Mouse (Mus musculus): ENCODE data around the gene Ubac2.

Gene Ubac2

GRCm38 (mm10) chr14:121965461-121965860 lies 87.0 kb downstream of the Ubac2 start:
- no peak for DNase-seq (ENCODE audit: low read depth, low spot score)

GRCm38 (mm10) chr14:121967095-121967494 lies 88.7 kb downstream of the Ubac2 start:
- no peak for DNase-seq (ENCODE audit: low read depth, low spot score)

DNA sequence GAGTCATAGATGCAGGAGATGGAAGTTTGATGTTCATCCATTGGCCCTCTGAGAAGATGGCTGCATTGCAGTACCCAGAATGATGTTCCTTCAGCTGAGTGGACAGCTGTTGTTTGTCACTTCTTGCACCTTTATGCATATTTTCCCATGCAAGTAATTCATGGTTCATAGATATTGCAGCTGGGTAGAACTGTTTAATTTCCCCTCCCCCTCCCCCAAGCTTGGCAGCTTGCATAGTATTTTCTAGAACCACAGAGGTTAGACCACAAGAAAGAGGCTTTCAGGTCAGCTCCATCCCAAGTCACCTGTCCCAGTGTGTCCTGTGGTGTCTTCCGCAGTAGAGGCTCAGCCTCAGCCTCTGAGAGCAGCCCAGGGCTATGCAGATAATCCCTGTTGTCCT lies 92.0 kb downstream of the Ubac2 start:
- no peak for DNase-seq (ENCODE audit: low read depth, low spot score)

GRCm38 (mm10) chr14:121973114-121973513 lies 94.7 kb downstream of the Ubac2 start:
- DNase-seq (ENCODE audit: low read depth, low spot score): no peak

GRCm38 (mm10) chr14:121981531-121981930 lies 103.1 kb downstream of the Ubac2 start:
- DNase-seq (ENCODE audit: low read depth, low spot score): no peak

DNA sequence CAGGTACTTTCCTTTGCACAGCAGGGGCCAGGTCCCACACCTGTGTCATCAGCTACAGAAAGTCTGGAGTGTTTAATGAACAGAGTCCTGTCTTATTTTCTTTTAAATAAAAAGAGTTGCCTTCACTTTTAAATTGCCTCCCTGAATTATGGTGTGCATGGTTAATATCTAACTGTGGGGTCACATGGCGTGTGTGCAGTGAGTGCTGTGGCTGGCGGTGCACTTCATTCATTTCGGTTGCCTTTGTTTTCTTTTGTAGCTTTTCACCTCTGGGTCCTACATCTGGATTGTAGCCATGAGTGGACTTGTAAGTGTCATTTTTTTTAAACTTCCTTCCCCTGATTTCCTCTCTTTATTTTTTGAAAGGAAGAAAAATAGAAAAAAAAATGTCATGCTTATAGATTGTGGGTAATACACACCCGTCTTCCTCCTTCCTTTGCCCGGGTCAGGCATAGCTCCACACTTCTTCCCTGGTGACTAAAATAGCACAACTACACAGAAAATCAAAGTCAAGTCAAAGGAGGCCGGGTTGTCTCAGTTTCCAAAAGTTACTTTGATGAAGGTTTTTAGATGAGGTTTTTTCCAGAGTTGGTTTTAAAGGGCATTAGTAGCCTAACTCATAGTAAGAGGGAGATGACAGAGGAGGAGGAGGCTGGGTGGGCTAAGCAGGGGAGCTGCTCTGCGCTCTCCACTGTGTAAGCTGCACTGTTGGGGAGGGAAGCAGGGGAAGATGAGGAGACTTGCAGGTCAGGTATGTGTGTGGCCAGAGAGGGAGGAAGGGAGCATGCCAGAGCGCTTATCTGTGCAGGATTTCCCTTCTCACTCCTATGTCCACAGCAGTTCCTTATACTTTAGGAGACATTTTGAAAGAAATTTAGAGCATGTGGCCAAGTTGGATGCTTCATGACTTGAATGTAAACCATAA lies 104.9 kb downstream of the Ubac2 start:
- no peak for DNase-seq (ENCODE audit: low read depth, low spot score)

DNA sequence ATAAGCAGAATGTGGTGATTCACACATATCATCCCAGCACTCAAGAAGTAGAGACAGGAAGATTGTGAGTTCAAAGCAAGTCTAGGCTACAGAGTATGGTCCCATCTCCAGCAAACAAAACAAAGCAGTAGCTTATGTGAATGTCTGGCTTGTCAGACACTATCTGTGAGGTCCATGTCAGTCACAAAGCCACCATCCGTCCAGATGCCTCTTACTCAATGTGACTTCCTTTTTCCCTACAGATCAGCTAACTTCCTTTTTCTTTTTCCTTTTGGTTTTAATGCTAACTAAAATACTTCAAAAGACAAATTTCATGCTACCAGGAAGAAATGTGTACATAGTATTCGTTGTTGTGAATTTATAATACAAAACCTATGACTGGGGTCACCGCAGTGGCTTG lies 107.1 kb downstream of the Ubac2 start:
- DNase-seq (ENCODE audit: low read depth, low spot score): no peak

DNA sequence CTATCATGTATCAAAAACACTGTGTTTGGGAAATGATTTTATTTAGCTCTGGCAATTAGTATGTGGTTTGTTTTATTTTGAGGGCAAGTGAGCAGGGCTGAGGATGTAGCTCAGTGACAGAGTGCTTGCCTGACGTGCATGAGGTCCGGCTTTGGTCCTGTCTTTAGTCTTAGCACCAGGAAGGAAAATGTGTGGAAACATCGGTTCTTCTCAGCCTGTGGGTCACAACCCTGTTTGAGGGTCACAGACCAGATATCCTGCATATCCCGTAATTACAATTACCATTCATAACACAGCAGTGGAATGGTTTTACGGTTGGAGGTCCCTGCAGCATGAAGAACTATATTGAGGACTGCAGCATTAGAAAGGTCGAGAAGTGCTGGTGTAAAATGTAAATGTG lies 107.6 kb downstream of the Ubac2 start:
- DNase-seq (ENCODE audit: low read depth, low spot score): no peak

DNA sequence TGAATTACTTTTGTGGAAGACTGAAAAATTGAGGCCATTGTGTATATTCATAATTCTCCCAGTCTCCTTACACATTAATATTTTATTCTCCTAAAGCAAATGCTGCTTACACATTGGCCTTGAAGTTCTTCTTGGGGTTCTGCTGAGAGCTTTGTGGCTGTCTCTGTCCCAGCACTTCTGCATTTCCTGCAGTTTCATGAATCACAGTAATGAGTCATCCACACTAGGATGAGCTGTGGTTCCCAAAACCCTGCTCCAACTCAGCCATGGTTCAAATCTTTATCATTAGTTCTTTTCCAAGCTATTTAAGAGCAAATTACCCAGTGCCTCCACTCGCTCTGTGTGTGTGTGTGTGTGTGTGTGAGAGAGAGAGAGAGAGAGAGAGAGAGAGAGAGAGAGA lies 108.9 kb downstream of the Ubac2 start:
- no peak for DNase-seq (ENCODE audit: low read depth, low spot score)

GRCm38 (mm10) chr14:121987691-121988090 lies 109.3 kb downstream of the Ubac2 start:
- DNase-seq (ENCODE audit: low read depth, low spot score): no peak

DNA sequence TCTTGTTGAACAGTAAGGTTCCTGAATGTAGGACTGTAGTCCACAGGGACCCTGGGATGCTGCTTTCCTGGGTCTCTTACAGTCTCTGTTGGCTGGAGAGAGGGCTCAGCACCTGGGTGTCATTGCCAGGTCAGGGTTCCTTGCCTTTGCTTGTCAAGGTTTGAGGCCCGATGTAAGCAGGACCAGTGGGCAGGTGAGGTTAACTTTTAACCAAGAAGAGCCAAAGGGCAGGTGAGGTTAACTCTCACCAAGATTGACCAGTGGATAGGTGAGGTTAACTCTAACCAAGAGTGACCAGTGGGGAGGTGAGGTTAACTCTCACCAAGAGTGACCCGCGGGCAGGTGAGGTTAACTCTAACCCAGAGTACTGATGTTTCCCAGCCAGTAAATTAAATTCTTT lies 110.9 kb downstream of the Ubac2 start:
- no peak for DNase-seq (ENCODE audit: low read depth, low spot score)

DNA sequence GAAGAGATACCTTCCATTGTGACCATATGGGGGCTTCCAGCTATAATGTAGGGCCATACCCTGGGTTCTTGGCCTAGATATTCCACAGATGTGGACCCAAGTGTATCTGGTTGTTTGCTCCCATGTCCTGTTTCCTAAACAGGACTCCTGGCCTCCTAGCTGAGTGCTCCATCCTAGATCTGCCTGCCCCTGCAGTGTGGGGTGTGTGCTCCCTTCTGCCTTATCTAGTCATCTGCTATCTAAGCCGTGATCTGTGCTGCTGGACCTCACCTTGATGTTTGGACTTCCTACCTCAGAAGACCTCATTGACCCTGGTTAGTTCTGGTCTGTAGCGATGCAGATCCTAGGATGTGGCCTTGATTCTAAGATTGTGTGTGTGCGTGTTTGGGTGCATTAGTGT lies 111.4 kb downstream of the Ubac2 start:
- DNase-seq (ENCODE audit: low read depth, low spot score): no peak

DNA sequence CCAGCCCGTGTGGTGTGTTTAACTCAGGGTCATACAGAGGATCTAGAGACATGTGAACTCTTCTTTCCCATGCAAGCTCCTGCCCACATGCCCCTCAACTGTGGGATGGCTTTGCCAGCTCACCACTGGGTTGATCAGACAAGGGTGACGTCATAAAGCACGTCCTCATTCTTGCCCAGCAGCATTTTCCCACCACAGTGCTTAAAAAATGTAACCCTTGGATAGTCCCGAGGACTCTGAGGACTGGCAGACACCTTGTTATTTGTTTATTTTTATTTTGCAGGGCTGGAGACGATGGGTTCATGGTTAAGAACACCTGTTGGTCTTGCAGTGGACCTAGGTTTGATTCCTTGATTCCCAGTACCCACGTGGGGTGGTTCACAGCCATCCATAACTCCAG lies 112.5 kb downstream of the Ubac2 start:
- DNase-seq (ENCODE audit: low read depth, low spot score): no peak

DNA sequence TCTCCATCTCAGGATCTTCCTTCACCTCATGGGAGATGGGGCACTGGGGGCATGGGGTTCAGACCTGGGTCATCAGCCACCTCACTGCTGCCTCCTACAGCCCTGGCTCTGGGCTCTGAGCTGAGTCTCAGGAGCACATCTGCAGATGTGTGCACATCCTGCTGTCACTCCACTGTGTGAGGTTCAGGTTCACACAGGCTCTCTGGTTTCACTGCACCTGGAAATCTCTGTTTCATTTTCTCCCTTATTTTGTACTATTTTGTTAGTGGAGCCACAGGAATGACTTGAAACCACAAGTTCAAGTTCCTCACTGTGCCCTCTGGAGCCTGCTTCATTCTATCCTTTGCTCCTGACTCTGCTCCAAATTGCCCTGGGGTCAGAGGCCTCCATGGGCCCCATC lies 113.5 kb downstream of the Ubac2 start:
- DNase-seq (ENCODE audit: low read depth, low spot score): no peak

- no peak for DNase-seq (ENCODE audit: low read depth, low spot score)
These were observed 114.2 kb downstream of the Ubac2 start for GRCm38 (mm10) chr14:121992395-121993280.

- no peak for DNase-seq (ENCODE audit: low read depth, low spot score)
These were observed 115.2 kb downstream of the Ubac2 start for GRCm38 (mm10) chr14:121993616-121994015.

GRCm38 (mm10) chr14:121994171-121994700 lies 115.8 kb downstream of the Ubac2 start:
- no peak for DNase-seq (ENCODE audit: low read depth, low spot score)

GRCm38 (mm10) chr14:121994846-121995556 lies 116.6 kb downstream of the Ubac2 start:
- no peak for DNase-seq (ENCODE audit: low read depth, low spot score)

DNA sequence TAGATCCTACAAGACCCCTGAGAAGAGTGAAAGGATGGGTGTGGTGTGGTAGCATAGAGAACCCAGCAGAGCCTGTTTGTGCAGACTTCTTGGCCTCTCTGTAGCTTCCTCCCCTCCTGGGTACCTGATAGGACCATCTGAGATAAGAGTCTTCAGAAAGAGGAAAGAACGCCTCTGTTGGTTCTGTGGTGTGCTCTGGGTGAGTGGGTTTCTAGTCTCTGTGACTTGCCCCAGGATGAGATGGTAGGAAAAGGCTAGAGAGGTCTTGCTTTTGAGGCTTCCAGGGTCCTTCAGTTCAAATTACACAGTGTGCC lies 117.1 kb downstream of the Ubac2 start:
- no peak for DNase-seq (ENCODE audit: low read depth, low spot score)

DNA sequence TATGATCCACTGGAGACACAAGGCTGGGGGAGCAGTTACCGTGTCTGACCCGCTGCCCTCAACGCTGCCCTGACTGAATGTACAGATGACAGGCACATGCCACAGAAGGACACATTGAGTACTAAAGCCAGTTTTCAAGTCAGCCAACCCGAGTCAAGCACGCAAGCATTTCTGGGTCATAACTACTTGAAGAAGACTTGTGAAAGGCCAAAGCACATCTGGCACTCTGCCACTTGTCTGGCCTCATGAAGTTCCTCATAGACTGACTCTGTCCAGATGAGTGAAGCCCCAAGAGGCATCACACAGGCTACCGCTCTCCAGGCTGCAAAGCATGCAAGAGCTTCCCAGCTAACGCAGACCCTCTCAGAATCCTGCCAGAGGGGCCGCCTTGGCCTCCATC lies 118.4 kb downstream of the Ubac2 start:
- no peak for DNase-seq (ENCODE audit: low read depth, low spot score)

DNA sequence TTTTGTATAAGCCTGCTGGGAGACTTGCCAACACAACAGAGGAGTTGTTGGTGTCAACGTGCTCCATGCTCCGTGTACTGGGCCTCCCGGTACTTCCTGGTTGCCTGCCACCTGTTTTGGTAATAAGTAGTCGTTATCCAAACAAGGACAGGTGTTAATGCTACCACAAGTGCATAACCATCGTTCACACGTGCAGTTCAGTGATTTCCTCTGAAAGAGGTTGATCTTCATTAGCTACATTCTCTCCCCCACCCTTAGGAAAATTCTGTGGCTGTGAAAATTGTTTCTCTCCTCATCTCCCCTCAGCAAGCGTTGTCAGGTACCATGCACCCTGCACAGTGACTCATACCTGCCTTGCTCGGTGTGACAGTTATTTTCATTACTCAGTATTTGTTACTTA lies 121.0 kb downstream of the Ubac2 start:
- no peak for DNase-seq (ENCODE audit: low read depth, low spot score)

Data from ES-CJ7 (cell line).